Mouse (Mus musculus) CH12.LX (cell line): ENCODE results near the gene Wnt9b. TPM values are rescaled to one million over a fixed set of nuclear protein-coding genes. Genes with fewer than 3 reads are reported as not detected.

Experiments used
- DNase-seq: peaks from one replicate; pipeline ENCODE4 v3.0.0-alpha.2; 2013; ENCODE audit errors: extremely low read depth
- H3K27ac ChIP-seq: 2 replicates; pipeline ENCODE4 v1.5.1; 2012; ENCODE audit warnings: low read depth, mild to moderate bottlenecking, control low read depth, moderate library complexity; ENCODE audit not compliant: insufficient read depth
- H3K27me3 ChIP-seq: replicated peaks from 2 replicates; pipeline ENCODE3; 2012; ENCODE audit warnings: inconsistent platforms
- H3K36me3 ChIP-seq, 2 experiments: replicated peaks in 1 of 2; 2 replicates each; pipeline versions ENCODE3 to v1.6.1; 2012; ENCODE audit warnings: inconsistent platforms in 1 of 2, low read length in 1 of 2, mild to moderate bottlenecking in 1 of 2, mixed read lengths in 1 of 2, moderate library complexity in 1 of 2; ENCODE audit not compliant: control insufficient read depth in 1 of 2, insufficient read depth in 1 of 2
- H3K4me1 ChIP-seq, 2 experiments: 2 replicates each; pipeline ENCODE4 v1.6.1; 2012; ENCODE audit warnings: inconsistent platforms in 1 of 2, moderate library complexity in 1 of 2; ENCODE audit not compliant: insufficient read depth in 2 of 2, control insufficient read depth in 1 of 2
- H3K4me2 ChIP-seq: 2 replicates; pipeline ENCODE4 v1.6.1; 2012; ENCODE audit warnings: low read depth, mild to moderate bottlenecking, control low read depth; ENCODE audit not compliant: poor library complexity, insufficient read depth, severe bottlenecking
- H3K4me3 ChIP-seq, 3 experiments: fragments of 150-350 bp in 1 of 3; sonication (generic) in 1 of 3; replicated peaks in 1 of 3; 2 replicates each; pipeline versions ENCODE3 to v1.5.1; 2011 to 2012; ENCODE audit warnings: low read depth in 2 of 3, low read length in 2 of 3, mild to moderate bottlenecking in 2 of 3, moderate library complexity in 2 of 3, control low read depth in 1 of 3, improper control_type of control experiment in 1 of 3, inconsistent platforms in 1 of 3, mixed read lengths in 1 of 3; ENCODE audit not compliant: poor library complexity in 1 of 3
- H3K79me2 ChIP-seq: replicated peaks from 2 replicates; pipeline ENCODE4 v1.6.1; 2012; ENCODE audit warnings: mild to moderate bottlenecking, moderate library complexity; ENCODE audit not compliant: control insufficient read depth, poor library complexity, insufficient read depth, severe bottlenecking; ENCODE audit errors: extremely low read depth
- H3K9ac ChIP-seq: 2 replicates; pipeline ENCODE4 v1.6.1; 2012; ENCODE audit warnings: low read depth, mild to moderate bottlenecking, control low read depth, moderate library complexity; ENCODE audit not compliant: insufficient read depth
- H3K9me3 ChIP-seq: replicated peaks from 2 replicates; pipeline ENCODE3; 2012; ENCODE audit warnings: low read length, inconsistent platforms, mixed read lengths
- CHD1 ChIP-seq: IDR thresholded peaks from 2 replicates; pipeline ENCODE4 v1.6.1; 2012; ENCODE audit warnings: low read depth, low read length, improper control_type of control experiment, inconsistent platforms
- CHD2 ChIP-seq: IDR thresholded peaks from 2 replicates; pipeline ENCODE4 v1.6.1; 2011; ENCODE audit warnings: low read length, improper control_type of control experiment
- CTCF ChIP-seq, 2 experiments: IDR thresholded peaks in 1 of 2; conservative IDR thresholded peaks in 1 of 2; 2 replicates each; pipeline ENCODE4 v1.5.1; 2011 to 2012; ENCODE audit warnings: low read depth in 2 of 2, low read length in 2 of 2, improper control_type of control experiment in 1 of 2, inconsistent platforms in 1 of 2, mild to moderate bottlenecking in 1 of 2, moderate library complexity in 1 of 2
- ELF1 ChIP-seq: IDR thresholded peaks from 2 replicates; pipeline ENCODE4 v1.6.1; 2014; ENCODE audit warnings: low read depth, mild to moderate bottlenecking, inconsistent platforms, low read length, improper control_type of control experiment
- EP300 ChIP-seq: IDR thresholded peaks from 2 replicates; pipeline ENCODE4 v1.6.1; 2011; ENCODE audit warnings: low read length, improper control_type of control experiment
- ETS1 ChIP-seq: conservative IDR thresholded peaks from 2 replicates; pipeline ENCODE4 v1.6.1; 2012; ENCODE audit warnings: low read depth, mild to moderate bottlenecking, inconsistent platforms, low read length, improper control_type of control experiment, moderate library complexity
- GABPA ChIP-seq: IDR thresholded peaks from 2 replicates; pipeline ENCODE4 v1.6.1; 2012; ENCODE audit warnings: low read depth, low read length, improper control_type of control experiment, inconsistent platforms; ENCODE audit not compliant: insufficient replicate concordance
- HCFC1 ChIP-seq: IDR thresholded peaks from 2 replicates; pipeline ENCODE4 v1.6.1; 2012; ENCODE audit warnings: low read depth, mild to moderate bottlenecking, inconsistent platforms, low read length, improper control_type of control experiment
- MAFK ChIP-seq: IDR thresholded peaks from 2 replicates; pipeline ENCODE4 v1.6.1; 2011; ENCODE audit warnings: low read length, improper control_type of control experiment; ENCODE audit not compliant: insufficient replicate concordance
- MAX ChIP-seq: IDR thresholded peaks from 2 replicates; pipeline ENCODE4 v1.6.1; 2011; ENCODE audit warnings: low read length, improper control_type of control experiment
- MEF2A ChIP-seq: IDR thresholded peaks from 2 replicates; pipeline ENCODE4 v1.6.1; 2014; ENCODE audit warnings: low read depth, mild to moderate bottlenecking, inconsistent platforms, low read length, improper control_type of control experiment, borderline replicate concordance
- NELFE ChIP-seq: IDR thresholded peaks from 2 replicates; pipeline ENCODE4 v1.6.1; 2011; ENCODE audit warnings: low read depth, low read length, improper control_type of control experiment
- NRF1 ChIP-seq: IDR thresholded peaks from 2 replicates; pipeline ENCODE4 v1.6.1; 2014; ENCODE audit warnings: low read depth, mild to moderate bottlenecking, inconsistent platforms, low read length, improper control_type of control experiment, moderate library complexity
- RAD21 ChIP-seq: IDR thresholded peaks from 2 replicates; pipeline ENCODE4 v1.6.1; 2011; ENCODE audit warnings: low read depth, mild to moderate bottlenecking, low read length, improper control_type of control experiment, moderate library complexity
- RCOR1 ChIP-seq: conservative IDR thresholded peaks from 2 replicates; pipeline ENCODE4 v1.6.1; 2012; ENCODE audit warnings: low read depth, mild to moderate bottlenecking, inconsistent platforms, low read length, improper control_type of control experiment
- TBP ChIP-seq: conservative IDR thresholded peaks from 2 replicates; pipeline ENCODE4 v1.6.1; 2011; ENCODE audit warnings: low read depth, low read length, improper control_type of control experiment
- ZKSCAN1 ChIP-seq: IDR thresholded peaks from 2 replicates; pipeline ENCODE4 v1.6.1; 2012; ENCODE audit warnings: low read depth, inconsistent platforms, low read length, improper control_type of control experiment, borderline replicate concordance
- dilution Hi-C: fragments of 300-500 bp; cut with MboI; formaldehyde crosslinking; loops from 2 replicates; pipeline ENCODE4 v1.14.3; 2020; ENCODE audit warnings: low sequenced_read_pairs; ENCODE audit not compliant: extremely low pct_unique_long_range_greater_than_20kb, extremely low pct_ligation_motif_present
- in situ Hi-C: fragments of 300-500 bp; cut with MboI; formaldehyde crosslinking; loops from 3 replicates; pipeline ENCODE4 v1.14.3; 2019; ENCODE audit warnings: low sequenced_read_pairs, low pct_ligation_motif_present, low pct_unique_long_range_greater_than_20kb, mixed read lengths
- polyA plus RNA-seq: library from polyadenylated mRNA; unstranded; fragments of >175 nt; gene quantifications from 2 replicates; pipeline ENCODE4 v1.2.1, GENCODE M21; 2012; ENCODE audit warnings: low read depth; ENCODE audit not compliant: insufficient read length
- total RNA-seq, 2 experiments: library from RNA; depleted of rRNA; stranded (reverse); fragments of 300-350 nt in 1 of 2; fragments of >200 nt in 1 of 2; gene quantifications; 2 replicates each; pipeline ENCODE4 v1.2.3; 2012 to 2014

Gene Wnt9b
- total and polyA plus RNA-seq, 3 experiments, result not detected

DNA sequence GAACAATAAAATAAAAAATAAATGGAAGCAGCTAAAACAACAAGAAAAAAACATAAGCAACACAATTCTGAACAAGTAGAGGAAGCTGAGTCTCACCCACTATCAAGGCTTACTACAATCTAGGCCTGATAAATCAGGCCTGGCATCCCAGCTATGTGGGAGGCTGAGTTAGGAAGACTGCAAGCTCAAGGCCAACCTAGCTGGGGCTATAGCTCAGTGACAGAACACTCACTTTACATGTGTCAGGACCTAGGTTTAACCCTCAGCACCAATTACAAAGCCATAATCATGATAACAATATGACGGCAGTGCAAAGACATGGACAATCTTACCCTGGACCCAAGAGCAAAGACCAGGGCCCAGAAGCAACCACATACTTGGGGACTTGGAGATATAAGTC is 58.6 kb downstream of the Wnt9b start:
- no peak overlapping the region for H3K9ac ChIP-seq
- no peaks in the 10 kb centered on the region for H3K27me3 ChIP-seq
- in situ Hi-C loops, result no loop called here
- no peak overlapping the region for H3K4me3 ChIP-seq
- no peak for DNase-seq
- dilution Hi-C loops, result no loop called here
- peaks cover 41% of the 10 kb centered on the region for H3K79me2 ChIP-seq
- H3K36me3 ChIP-seq, result peaks cover 27 to 83% of the 10 kb centered on the region in 2 experiments
- H3K4me1 ChIP-seq, result peaks cover 6 to 49% of the 10 kb centered on the region in 2 experiments; a peak in 3 of 4 replicates
- TF ChIP-seq CHD2 (no peak), EP300 (no peak), MEF2A (no peak), ELF1 (no peak), NRF1 (no peak), CHD1 (no peak), TBP (no peak), CTCF (conservative IDR thresholded peaks at IDR 0.05 in 1 of 2, IDR thresholded peaks at IDR 0.05 in 1 of 2; ENCODE audit: low read depth in 2 of 2, low read length in 2 of 2) (no peak), HCFC1 (no peak), RAD21 (no peak), MAX (no peak)
- H3K4me2 ChIP-seq, result no peak overlapping the region
- H3K9me3 ChIP-seq, result no peaks in the 10 kb centered on the region
- no peak overlapping the region for H3K27ac ChIP-seq

DNA sequence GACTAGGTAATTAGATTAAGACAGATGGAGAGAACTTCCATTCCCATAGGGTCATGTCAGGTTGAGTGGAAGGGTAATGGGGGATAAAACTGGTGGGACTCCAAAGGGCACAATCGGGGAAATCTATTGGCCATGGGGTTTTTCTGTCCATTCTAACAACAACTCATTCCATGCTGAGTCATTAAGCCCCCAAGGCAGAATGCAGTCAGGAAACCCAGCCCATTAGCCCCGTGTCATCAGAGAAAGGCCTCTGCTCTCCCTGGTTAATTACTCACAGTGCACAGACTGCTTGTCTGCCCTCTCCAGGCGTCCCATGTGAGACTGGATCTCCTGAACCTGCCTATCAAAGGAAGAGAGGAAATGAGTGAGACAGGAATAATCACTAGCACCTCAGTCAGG is 60.6 kb downstream of the Wnt9b start:
- TF ChIP-seq ETS1 (no peak), RAD21 (no peak), ZKSCAN1 (no peak), GABPA (no peak), NELFE (no peak), NRF1 (no peak), MAFK (0 out of 2 replicates have a peak, but pooled peaks have one; percentile 6), RCOR1 (no peak)
- Histone ChIP-seq H3K9me3 (no peaks in the 10 kb centered on the region), H3K9ac (no peak overlapping the region), H3K27ac (no peak overlapping the region), H3K27me3 (no peaks in the 10 kb centered on the region), H3K79me2 (peaks cover 36% of the 10 kb centered on the region), H3K4me3 (no peak overlapping the region), H3K4me1 (peaks cover 3 to 29% of the 10 kb centered on the region in 2 experiments; a peak in 3 of 4 replicates), H3K4me2 (no peak overlapping the region), H3K36me3 (peaks cover 44 to 85% of the 10 kb centered on the region in 2 experiments)
- dilution Hi-C loops (no loop called here), in situ Hi-C loops (no loop called here)
- DNase-seq, result peak; percentile 29
